8 mouse cellular contexts compared by ENCODE assay signal in the genomic region with DNA sequence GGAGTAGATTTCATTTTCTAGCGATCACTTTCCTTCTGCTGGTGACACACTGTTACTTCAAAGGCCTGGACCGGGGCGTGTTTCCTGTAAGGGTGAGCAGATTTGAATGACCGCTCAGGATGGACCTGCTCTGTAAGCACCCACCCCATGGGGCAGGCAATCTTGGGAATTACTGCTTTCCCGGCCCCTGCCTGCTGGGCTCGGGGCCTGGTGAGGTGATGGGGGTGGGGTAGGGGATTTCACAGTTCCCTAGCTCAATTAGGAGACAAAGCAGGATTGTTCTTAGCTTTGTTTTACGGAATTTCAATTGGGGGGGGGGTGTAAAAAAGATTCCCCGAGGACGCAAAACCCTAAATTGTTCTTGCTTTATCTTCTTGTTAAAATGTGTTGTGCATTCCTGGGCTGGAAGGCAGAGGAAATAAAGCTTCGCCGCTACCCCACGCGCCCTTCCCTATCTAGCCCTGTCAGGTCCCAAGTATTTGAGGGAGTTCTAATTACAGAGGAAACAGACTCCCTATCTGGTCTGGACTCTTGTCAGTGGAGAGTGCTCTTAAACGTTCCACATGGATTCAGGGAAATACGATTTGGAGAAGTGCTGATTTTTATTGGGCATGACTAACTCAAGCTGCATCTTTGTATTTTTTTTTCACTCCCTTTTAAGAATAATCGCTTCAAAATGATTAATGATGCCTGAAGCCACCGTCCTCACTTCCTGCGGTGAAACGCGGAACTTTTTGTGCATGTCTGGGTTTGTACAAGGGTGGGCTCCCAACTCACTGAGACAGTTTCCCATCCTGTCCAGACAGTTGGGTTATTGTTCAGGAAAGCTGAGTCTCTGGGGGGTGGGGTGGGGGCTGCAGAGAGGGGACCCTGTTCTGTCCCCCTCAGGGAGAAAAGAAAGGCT.
DNase-seq lines count a peak whose midpoint lies in the region; ATAC-seq and TF ChIP-seq lines count a peak whose summit lies in the region.

No protein-coding gene starts in this region.

- no peaks in the 10 kb centered on the region for H3K27me3 ChIP-seq in forebrain, postnatal 0 days (ENCODE audit: insufficient read depth, low read length)
- H3K27me3 ChIP-seq in kidney, embryonic 16.5 days (ENCODE audit: insufficient read depth, low read length) = no peaks in the 10 kb centered on the region

- no peak overlapping the region; the same call in 1 of the 2 replicates for H3K9ac ChIP-seq in forebrain, postnatal 0 days
- peak overlapping the region; percentile 52 for H3K9ac ChIP-seq in kidney, embryonic 16.5 days (replicated peaks; ENCODE audit: low read length)

- H3K9me3 ChIP-seq in forebrain, postnatal 0 days (ENCODE audit: low read length) = no peaks in the 10 kb centered on the region
- no peaks in the 10 kb centered on the region for H3K9me3 ChIP-seq in kidney, embryonic 16.5 days (ENCODE audit: low read length)

- H3K4me1 ChIP-seq in forebrain, postnatal 0 days (ENCODE audit: insufficient read depth) = peaks cover 35% of the 10 kb centered on the region
- peaks cover 49% of the 10 kb centered on the region for H3K4me1 ChIP-seq in kidney, embryonic 16.5 days (ENCODE audit: insufficient read depth, low read length)

- ATAC-seq in forebrain, postnatal 0 days = 0 out of 2 replicates have a peak, but pooled peaks have one; percentile 17
- ATAC-seq in kidney, embryonic 16.5 days (ENCODE audit: low FRiP score, low TSS enrichment) = peak; percentile 78

- H3K27ac ChIP-seq in forebrain, postnatal 0 days (ENCODE audit: low read depth, low read length) = peak overlapping the region; percentile 71
- peak overlapping the region; percentile 89 for H3K27ac ChIP-seq in kidney, embryonic 16.5 days (ENCODE audit: low read length)

- H3K4me2 ChIP-seq in forebrain, postnatal 0 days (ENCODE audit: low read depth) = peak overlapping the region; percentile 64
- peak overlapping the region; percentile 64 for H3K4me2 ChIP-seq in kidney, embryonic 16.5 days (replicated peaks; ENCODE audit: low read depth, low read length)

- no peaks in the 10 kb centered on the region for H3K36me3 ChIP-seq in forebrain, postnatal 0 days (ENCODE audit: insufficient read depth)
- no peaks in the 10 kb centered on the region for H3K36me3 ChIP-seq in kidney, embryonic 16.5 days (ENCODE audit: insufficient read depth, low read length)

- no peak for TF ChIP-seq CTCF in forebrain, postnatal 0 days (IDR thresholded peaks at IDR 0.05; ENCODE audit: low read depth)

- H3K4me3 ChIP-seq in forebrain, postnatal 0 days (ENCODE audit: low read depth, low read length) = peak overlapping the region; percentile 34
- peak overlapping the region; percentile 36 for H3K4me3 ChIP-seq in kidney, embryonic 16.5 days (ENCODE audit: low read length)

- WGBS in forebrain, postnatal 0 days = 5% methylated on average over 20 of the region's 20 CpGs
- WGBS in kidney, embryonic 16.5 days = 2% methylated on average over 20 of the region's 20 CpGs

- DNase-seq in testis, postnatal 10 days (ENCODE audit: low spot score) = peak; percentile 53
- DNase-seq in testis, postnatal 14 days (ENCODE audit: low spot score) = no peak
- DNase-seq in forebrain, postnatal 0 days = peak; percentile 47
- DNase-seq in neural tube, embryonic 10.5 days (ENCODE audit: extremely low spot score, low spot score) = peak; percentile 57
- no peak for DNase-seq in ovary, adult 18-20 months (ENCODE audit: low spot score)
- no peak for DNase-seq in spleen, postnatal 10 days (ENCODE audit: low spot score in 2 of 2)
- DNase-seq in cerebellum, adult 9-11 months = no peak

Comparison
In these comparisons a context has a peak if more than half of its experiments do, and no peak if none do; other contexts are left out.
1. DNase-seq: peak in testis, postnatal 10 days (single experiment), forebrain, postnatal 0 days (single experiment) and neural tube, embryonic 10.5 days (single experiment); none in testis, postnatal 14 days (single experiment), ovary, adult 18-20 months (single experiment), spleen, postnatal 10 days (0 of 2) and cerebellum, adult 9-11 months (single experiment).